Mouse (Mus musculus) cerebellum, adult (tissue): ENCODE results near the gene Ccl19.
"Not testable (repeated sequence)": the region's sequence is repeated elsewhere in the genome, so short reads cannot be mapped to it uniquely, and the experiment has no call there.

Experiments
- ATAC-seq: cut with Nextera tagmentation; 2 replicates; pipeline ENCODE4 v1.9.2; 2017; ENCODE audit warnings: mild to moderate bottlenecking, moderate library complexity, mixed read lengths; ENCODE audit not compliant: insufficient number of reproducible peaks, low FRiP score, low TSS enrichment

The Ccl19 gene

DNA sequence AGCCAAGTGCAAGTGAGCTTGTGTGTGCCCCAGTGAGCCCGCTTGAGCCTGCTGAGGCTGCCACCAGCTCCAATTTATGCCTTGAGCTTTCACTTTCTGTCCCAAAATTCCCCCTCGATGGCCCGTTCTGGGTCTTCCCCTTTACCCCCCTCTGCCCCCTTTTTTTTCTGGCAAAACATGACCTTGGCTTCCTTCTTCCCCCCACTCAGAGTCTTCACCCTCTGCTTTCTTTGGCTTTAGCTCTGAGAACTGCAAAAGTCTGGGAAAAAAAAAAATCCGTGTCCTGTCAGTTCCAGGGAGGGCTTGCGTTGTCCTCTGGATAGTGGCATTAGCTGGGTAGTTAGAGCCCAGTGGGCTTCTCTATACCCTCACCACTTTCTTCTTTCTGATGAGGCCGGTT, at the start of gene Ccl19:
TSS of gene Ccl19 (minus strand) at position 101 of the 400 bp plus-strand sequence.
- ATAC-seq = not testable (repeated sequence)

GRCm38 (mm10) chr4:42773893-42774292, 17.5 kb upstream of the Ccl19 start, which contains the start of gene Ccl21a:
Ccl21a (minus strand) TSS chr4:42773993.
- not testable (repeated sequence) for ATAC-seq

DNA sequence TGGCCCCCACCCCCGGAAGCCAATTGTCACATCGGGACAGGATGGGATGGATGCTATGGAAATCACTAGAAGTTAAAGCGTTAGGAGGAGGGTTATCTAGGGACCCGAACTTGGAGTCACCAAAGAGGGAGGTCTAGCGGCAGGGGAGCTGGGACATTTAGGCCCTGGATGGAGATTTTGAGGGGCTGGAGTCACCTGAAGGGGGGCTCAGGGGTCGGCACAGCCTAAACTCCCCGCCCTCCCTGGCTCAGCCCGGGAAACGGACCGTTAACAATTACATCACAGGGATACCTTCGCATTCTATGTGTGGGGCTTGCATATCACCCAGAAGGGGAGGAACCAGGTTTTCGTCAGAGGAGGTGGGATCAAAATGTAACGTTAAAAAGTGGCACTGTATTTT, 21.1 kb downstream of the Ccl19 start, which contains the start of gene 4930578G10Rik:
TSS of gene 4930578G10Rik (plus strand) at position 301 of the 400 bp plus-strand sequence.
- ATAC-seq = not testable (repeated sequence)
